Mouse (Mus musculus) stomach, adult 2 months (tissue): ENCODE measurements around the gene Gm29427. TPM values are rescaled to one million over a fixed set of nuclear protein-coding genes. Genes with fewer than 3 reads are reported as not detected.

ENCODE experiments used
- polyA plus RNA-seq: library from polyadenylated mRNA; depleted of rRNA; stranded (reverse); fragments of >200 nt; gene quantifications from 2 replicates; pipeline ENCODE4 v1.2.3, GENCODE M21; 2012; rRNA removed

Gene Gm29427
- not detected in 2 replicates for polyA plus RNA-seq

DNA sequence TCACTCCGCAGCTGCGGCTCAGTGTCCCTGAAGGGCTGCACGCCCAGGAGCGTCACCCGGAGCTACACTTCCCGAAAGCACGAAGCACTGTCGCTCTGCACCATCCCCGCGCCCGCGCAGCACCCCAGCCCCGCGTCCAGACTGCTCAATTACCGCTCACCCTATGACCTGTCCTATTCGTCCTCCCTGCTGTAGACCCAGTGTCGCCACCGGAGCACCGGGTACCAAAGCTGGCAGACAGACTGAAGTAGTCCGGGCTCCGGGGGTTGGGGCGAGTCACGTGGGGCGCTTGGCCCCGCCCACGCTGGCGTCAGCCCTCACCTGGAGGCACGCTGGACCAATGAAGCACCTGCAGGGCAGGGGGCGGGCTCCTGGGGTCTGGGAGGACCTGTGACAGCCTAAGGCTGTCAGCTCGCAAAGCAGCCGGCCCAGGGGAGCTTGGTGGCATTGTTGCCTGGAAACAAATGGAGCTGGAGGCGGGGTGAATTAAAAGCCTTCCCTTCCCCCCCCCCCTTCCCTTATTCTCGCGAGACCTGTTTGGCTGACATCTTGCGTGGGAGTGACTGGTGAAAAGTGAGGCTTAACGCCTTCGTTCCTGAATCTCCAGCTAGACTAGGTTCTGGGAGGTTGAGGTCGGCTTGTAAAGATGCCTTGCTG lies at the start of gene Gm29427:
Gm29427 (minus strand) TSS at position 239 of the 657 bp plus-strand sequence.

DNA sequence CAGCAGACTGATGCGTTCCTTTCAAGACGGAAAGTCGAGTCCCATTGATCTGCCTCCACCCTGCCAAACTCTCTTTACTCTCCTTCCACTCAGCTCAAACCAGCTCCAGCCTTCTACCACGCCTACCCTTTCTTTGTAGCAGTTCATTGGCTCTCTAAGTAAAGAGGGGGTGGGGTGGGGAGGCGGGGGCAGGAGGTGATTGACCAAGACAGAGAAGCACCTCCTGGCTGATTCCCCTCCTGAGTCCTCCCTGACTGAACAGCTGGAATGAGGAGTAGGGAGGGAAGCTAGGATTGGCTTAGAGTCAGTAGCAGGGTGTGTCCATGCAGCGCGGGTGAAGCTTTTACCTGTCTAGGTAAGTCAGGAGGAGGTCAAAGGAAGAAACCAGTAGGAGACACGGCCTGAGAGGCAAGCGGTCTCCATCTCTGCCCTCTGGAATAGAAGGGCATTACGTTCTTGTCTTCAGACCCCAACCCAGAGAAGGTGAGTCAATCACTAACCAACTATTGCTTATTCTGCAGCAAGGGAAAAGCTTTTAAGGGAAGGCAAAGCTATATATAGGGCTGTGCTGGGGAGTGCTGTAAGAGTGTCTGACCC lies 16.2 kb upstream of the Gm29427 start, which contains the start of gene AA986860:
AA986860 (plus strand) TSS at position 236 of the 597 bp plus-strand sequence.

DNA sequence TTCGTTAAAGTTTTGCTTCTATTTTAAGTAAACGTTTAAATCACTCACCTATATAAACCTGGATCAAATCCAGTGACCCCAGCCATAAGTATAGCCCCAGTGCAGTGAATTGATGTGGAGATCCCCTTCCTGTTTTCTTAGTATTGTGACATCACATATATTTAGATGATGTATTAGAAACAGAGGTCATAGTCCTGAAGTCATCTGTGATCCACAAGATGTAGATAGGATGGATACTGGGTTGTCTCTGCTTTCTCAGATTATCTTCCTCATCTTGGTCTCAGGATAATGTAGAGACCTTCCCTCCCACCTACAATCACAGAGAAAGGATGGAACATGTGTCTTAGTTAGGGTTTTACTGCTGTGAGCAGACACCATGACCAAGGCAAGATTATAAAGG lies 13.6 kb upstream of the Gm29427 start, which contains the start of gene Pfkfb2:
Pfkfb2 (minus strand) TSS at position 101 of the 400 bp plus-strand sequence.

DNA sequence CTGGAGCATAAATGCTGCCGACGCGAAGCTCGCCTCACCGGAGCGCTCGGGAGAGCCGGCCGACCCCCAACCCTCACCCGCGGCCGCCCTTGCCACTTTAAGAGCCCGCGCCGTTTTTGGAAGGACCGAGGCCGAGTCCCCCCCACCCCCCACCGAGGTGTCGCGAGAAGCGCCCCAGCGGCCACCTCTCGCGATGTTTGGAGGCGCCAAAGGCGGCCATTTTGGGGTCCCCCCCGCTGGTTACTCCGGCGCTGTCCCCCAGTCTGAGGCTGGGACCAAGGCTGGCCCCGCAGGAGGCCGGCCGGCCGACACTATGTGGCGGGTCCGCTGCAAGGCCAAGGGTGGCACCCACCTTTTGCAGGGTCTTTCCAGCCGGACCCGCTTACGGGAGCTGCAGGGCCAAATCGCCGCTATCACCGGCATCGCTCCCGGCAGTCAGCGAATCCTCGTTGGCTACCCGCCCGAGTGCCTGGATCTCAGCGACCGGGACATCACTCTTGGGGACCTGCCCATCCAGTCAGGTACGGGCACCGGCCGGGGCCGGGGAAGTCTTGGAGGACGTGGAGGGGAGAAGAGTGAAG lies 1.8 kb upstream of the Gm29427 start, which contains the start of gene Yod1:
Yod1 (plus strand) TSS at position 37 of the 581 bp plus-strand sequence.

DNA sequence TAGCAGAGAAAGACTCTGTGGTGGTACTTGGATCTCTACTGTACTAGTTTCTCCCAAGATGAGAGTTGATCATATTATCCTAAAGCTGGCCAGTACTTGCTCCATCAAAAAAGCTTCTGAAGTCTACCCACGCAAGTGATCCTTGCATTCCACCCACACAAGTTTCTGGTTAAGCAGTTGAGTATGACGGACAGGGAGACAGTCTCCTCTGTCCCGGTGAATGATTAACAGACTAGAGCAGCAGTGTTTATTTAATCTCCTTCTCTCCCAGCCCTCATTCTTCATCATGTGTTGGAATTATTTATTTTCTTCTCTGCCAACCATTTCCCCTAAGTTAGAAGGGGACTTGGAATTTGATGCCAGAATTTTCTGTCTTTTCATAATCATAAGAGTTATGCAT lies 54.1 kb downstream of the Gm29427 start, which contains the start of gene C4bp:
C4bp (minus strand) TSS at position 179 of the 400 bp plus-strand sequence.

DNA sequence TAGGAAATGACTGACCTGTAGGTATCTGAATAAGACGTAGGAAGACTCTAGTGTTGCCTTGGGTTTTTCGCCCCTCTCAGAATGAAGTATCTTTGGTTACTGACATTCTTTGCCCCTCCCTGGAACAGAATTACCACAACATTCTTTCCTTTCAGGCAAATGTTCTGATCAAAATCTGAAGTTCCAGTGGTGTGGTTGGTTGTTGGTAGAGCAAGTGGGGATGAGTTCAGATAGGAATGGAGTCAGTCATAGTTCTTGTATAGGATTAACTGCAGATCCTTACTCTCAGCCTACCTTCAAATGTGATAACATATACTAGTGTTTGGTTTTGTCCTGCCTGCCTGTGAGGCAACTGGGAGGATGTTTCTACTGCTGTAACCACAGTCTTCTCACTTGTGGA lies 86.1 kb downstream of the Gm29427 start, which contains the start of gene Zp3r:
Zp3r (minus strand) TSS at position 101 of the 400 bp plus-strand sequence.

Other genes with a start within 250 kb of the Gm29427 start
- gene Zp3r, start 86.2 kb downstream of the Gm29427 start, polyA plus RNA-seq = not detected in 2 replicates
- gene C4bp, start 54.2 kb downstream of the Gm29427 start, polyA plus RNA-seq = 0.22 and 0.46 TPM in 2 replicates
- gene Yod1, start 1.5 kb upstream of the Gm29427 start, polyA plus RNA-seq = 0.54 and 0.55 TPM in 2 replicates
- gene Pfkfb2, start 13.5 kb upstream of the Gm29427 start, polyA plus RNA-seq = 1.6 and 2.4 TPM in 2 replicates
- gene AA986860, start 16.2 kb upstream of the Gm29427 start, polyA plus RNA-seq = 10.8 and 14.0 TPM in 2 replicates
- gene Fcamr, start 85.1 kb upstream of the Gm29427 start, polyA plus RNA-seq = 0.06 and 0.19 TPM in 2 replicates
- gene Pigr, start 110.9 kb upstream of the Gm29427 start, polyA plus RNA-seq = 4.1 and 8.9 TPM in 2 replicates
- 0.22 and 0.56 TPM in 2 replicates for gene Fcmr, start 149.9 kb upstream of the Gm29427 start, polyA plus RNA-seq
- gene Il24, start 171.7 kb upstream of the Gm29427 start, polyA plus RNA-seq = not detected in 2 replicates
- gene Il20, start 195.7 kb upstream of the Gm29427 start, polyA plus RNA-seq = not detected in 2 replicates
- not detected in 2 replicates for gene Il19, start 224.3 kb upstream of the Gm29427 start, polyA plus RNA-seq